Mouse (Mus musculus) granulocyte monocyte progenitor cell, adult 5-6 weeks (primary cell): ENCODE measurements at regions not wholly inside any gene's neighbourhood (a gene's known extent, or its start where the extent isn't known, plus 50 kb on each side); places are given as distances from the start of the nearest gene placed in this dataset.

Experiments used
- ATAC-seq: replicated peaks from 2 replicates; pipeline ENCODE4 v1.8.0; 2016; ENCODE audit warnings: mild to moderate bottlenecking, moderate TSS enrichment, inconsistent platforms; ENCODE audit not compliant: poor library complexity, severe bottlenecking

DNA sequence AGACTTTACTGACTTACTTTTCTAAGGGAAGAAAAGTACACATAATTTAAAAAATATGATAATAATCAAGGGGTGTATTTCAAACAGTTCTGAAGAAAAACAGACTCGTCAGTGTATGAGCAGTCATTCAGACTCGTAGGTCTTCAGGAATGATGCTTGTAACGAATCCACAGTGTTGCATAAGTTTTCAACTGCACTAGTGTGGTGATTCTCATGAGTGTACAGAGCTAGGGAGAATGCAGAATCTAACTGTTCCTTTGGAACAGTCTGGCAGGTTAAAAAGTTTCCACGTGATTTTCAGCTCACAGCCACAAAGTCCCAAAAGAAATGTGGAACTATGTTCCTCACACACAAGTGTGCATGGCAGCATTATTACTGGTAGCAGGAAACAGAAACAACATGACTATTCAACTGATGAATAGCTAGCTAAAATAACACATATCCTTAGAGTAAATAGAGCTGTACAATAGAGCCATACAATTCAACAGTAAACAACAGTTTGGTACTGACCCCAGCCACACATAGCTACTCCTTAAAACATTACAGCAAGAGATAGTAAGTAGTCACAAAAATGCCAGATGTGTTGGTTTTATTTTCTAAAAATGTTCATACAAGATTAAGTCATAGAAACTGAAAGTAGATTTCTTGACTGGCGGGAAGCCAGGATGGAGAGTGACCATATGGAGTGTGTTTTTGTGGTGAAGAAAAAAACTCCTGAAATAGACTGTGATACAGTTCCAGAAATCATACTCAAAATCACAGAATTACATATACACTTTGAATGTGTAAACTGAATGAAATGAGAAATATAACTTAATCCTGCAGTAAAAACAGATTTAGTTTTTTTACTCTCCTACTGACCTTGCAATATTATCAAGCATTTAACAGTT lies 713.1 kb downstream of the Epha7 start:
- ATAC-seq, result peak; percentile 44
